Mouse (Mus musculus) kidney, embryonic 16.5 days (tissue): ENCODE results near the gene Nucb1. TPM values are rescaled to one million over a fixed set of nuclear protein-coding genes. Genes with fewer than 3 reads are reported as not detected.
"Not testable (repeated sequence)": the region's sequence is repeated elsewhere in the genome, so short reads cannot be mapped to it uniquely, and the experiment has no call there.

Source experiments
- ATAC-seq: fragments of 200-750 bp; cut with Nextera tagmentation; 2 replicates; pipeline ENCODE4 v1.8.0; 2017; ENCODE audit warnings: moderate TSS enrichment; ENCODE audit not compliant: low FRiP score, low TSS enrichment
- H3K27ac ChIP-seq: fragments of 300-500 bp; sonication (generic); 2 replicates; pipeline ENCODE4 v1.5.1; 2014; ENCODE audit warnings: low read length
- H3K27me3 ChIP-seq: fragments of 300-500 bp; sonication (generic); 2 replicates; pipeline ENCODE4 v1.6.1; 2014; ENCODE audit warnings: low read length, control low read depth, mixed read lengths; ENCODE audit not compliant: insufficient read depth
- H3K36me3 ChIP-seq: fragments of 300-500 bp; sonication (generic); 2 replicates; pipeline ENCODE4 v1.6.1; 2014; ENCODE audit warnings: low read length, control low read depth, mixed read lengths; ENCODE audit not compliant: insufficient read depth
- H3K4me1 ChIP-seq: fragments of 300-500 bp; sonication (generic); 2 replicates; pipeline ENCODE4 v1.6.1; 2014; ENCODE audit warnings: low read length, control low read depth, mixed read lengths; ENCODE audit not compliant: insufficient read depth
- H3K4me2 ChIP-seq: fragments of 300-500 bp; sonication (generic); replicated peaks from 2 replicates; pipeline ENCODE4 v1.6.1; 2014; ENCODE audit warnings: low read depth, low read length
- H3K4me3 ChIP-seq: fragments of 300-500 bp; sonication (generic); 2 replicates; pipeline ENCODE4 v1.5.1; 2014; ENCODE audit warnings: mild to moderate bottlenecking, low read length
- H3K9ac ChIP-seq: fragments of 300-500 bp; sonication (generic); replicated peaks from 2 replicates; pipeline ENCODE4 v1.6.1; 2014; ENCODE audit warnings: low read length
- H3K9me3 ChIP-seq: fragments of 300-500 bp; sonication (generic); 2 replicates; pipeline ENCODE4 v1.6.1; 2016; ENCODE audit warnings: low read length, control low read depth
- WGBS: fragments of 180-500 bp; shearing (Covaris S2); extraction: QIAGEN DNeasy Blood & Tissue Kit; methylation state at CpG from one replicate; pipeline ENCODE4 v1.1.7; 2014; 5-methylcytosine and 5-hydroxymethylcytosine counted together
- polyA plus RNA-seq: library from polyadenylated mRNA; unstranded; fragments of >200 nt; fragmentation: Nextera tagmentation; extraction: Ambion mirVana; gene quantifications from 2 replicates; pipeline ENCODE4 v1.2.1, GENCODE M21; 2015

Gene Nucb1
- polyA plus RNA-seq, 1 experiment from 2014 or later = 299 TPM

- no peak overlapping the region for H3K9ac ChIP-seq
- no peak for ATAC-seq
- WGBS = 97% methylated on average over 1 of the region's 1 CpGs
Measured at GRCm38 (mm10) chr7:45544525-45544924, 34.3 kb upstream of the Nucb1 start.

GRCm38 (mm10) chr7:45540213-45540612, 30.0 kb upstream of the Nucb1 start:
- Histone ChIP-seq H3K4me1 (peaks cover 7% of the 10 kb centered on the region), H3K27ac (no peak overlapping the region), H3K4me2 (no peak overlapping the region), H3K27me3 (no peaks in the 10 kb centered on the region), H3K9ac (no peak overlapping the region), H3K4me3 (no peak overlapping the region), H3K36me3 (no peaks in the 10 kb centered on the region), H3K9me3 (peaks cover 4% of the 10 kb centered on the region; the same call in 1 of the 2 replicates)
- WGBS = 44% methylated on average over 2 of the region's 2 CpGs
- ATAC-seq = no peak

More at GRCm38 (mm10) chr7:45544525-45544924, 34.3 kb upstream of the Nucb1 start:
- peaks cover 4% of the 10 kb centered on the region; the same call in 1 of the 2 replicates for H3K9me3 ChIP-seq
- no peak overlapping the region for H3K4me2 ChIP-seq
- no peaks in the 10 kb centered on the region for H3K4me1 ChIP-seq
- no peak overlapping the region for H3K4me3 ChIP-seq
- H3K36me3 ChIP-seq = no peaks in the 10 kb centered on the region
- no peaks in the 10 kb centered on the region for H3K27me3 ChIP-seq
- no peak overlapping the region for H3K27ac ChIP-seq

- Histone ChIP-seq H3K9me3 (no peaks in the 10 kb centered on the region), H3K27ac (no peak overlapping the region), H3K36me3 (no peaks in the 10 kb centered on the region), H3K9ac (no peak overlapping the region), H3K4me1 (peaks cover 7% of the 10 kb centered on the region), H3K4me3 (no peak overlapping the region), H3K27me3 (no peaks in the 10 kb centered on the region), H3K4me2 (no peak overlapping the region)
- ATAC-seq = no peak
- 79% methylated on average over 3 of the region's 3 CpGs for WGBS
Measured at GRCm38 (mm10) chr7:45539095-45539494, 28.9 kb upstream of the Nucb1 start.

- peak overlapping the region; percentile 43; the same call in 1 of the 2 replicates for H3K27ac ChIP-seq
- peak; percentile 78 for ATAC-seq
- H3K9ac ChIP-seq = peak overlapping the region; percentile 68
- no peaks in the 10 kb centered on the region for H3K9me3 ChIP-seq
- no peaks in the 10 kb centered on the region for H3K36me3 ChIP-seq
- no peaks in the 10 kb centered on the region for H3K27me3 ChIP-seq
- peak overlapping the region; percentile 83 for H3K4me2 ChIP-seq
- peaks cover 7% of the 10 kb centered on the region for H3K4me1 ChIP-seq
- whole genome bisulfite sequencing = 2% methylated on average over 29 of the region's 29 CpGs
- H3K4me3 ChIP-seq = peak overlapping the region; percentile 61
Measured at GRCm38 (mm10) chr7:45538163-45539041, 28.2 kb upstream of the Nucb1 start.

GRCm38 (mm10) chr7:45537602-45538001, 27.4 kb upstream of the Nucb1 start:
- Histone ChIP-seq H3K36me3 (no peaks in the 10 kb centered on the region), H3K27me3 (no peaks in the 10 kb centered on the region), H3K4me2 (peak overlapping the region; percentile 83), H3K4me1 (peaks cover 7% of the 10 kb centered on the region), H3K27ac (peak overlapping the region; percentile 43; the same call in 1 of the 2 replicates), H3K9ac (peak overlapping the region; percentile 68), H3K4me3 (peak overlapping the region; percentile 61), H3K9me3 (no peaks in the 10 kb centered on the region)
- WGBS = 86% methylated on average over 10 of the region's 10 CpGs
- no peak for ATAC-seq

GRCm38 (mm10) chr7:45535676-45536075, 25.5 kb upstream of the Nucb1 start:
- Histone ChIP-seq H3K36me3 (no peaks in the 10 kb centered on the region), H3K9me3 (no peaks in the 10 kb centered on the region), H3K27me3 (no peaks in the 10 kb centered on the region), H3K9ac (no peak overlapping the region), H3K4me2 (no peak overlapping the region), H3K27ac (no peak overlapping the region), H3K4me1 (peaks cover 11% of the 10 kb centered on the region), H3K4me3 (no peak overlapping the region)
- WGBS = 81% methylated on average over 1 of the region's 1 CpGs
- ATAC-seq = no peak

GRCm38 (mm10) chr7:45530643-45531042, 20.4 kb upstream of the Nucb1 start:
- peak overlapping the region; percentile 43 for H3K27ac ChIP-seq
- 52% methylated on average over 2 of the region's 2 CpGs for WGBS
- no peak for ATAC-seq
- H3K9ac ChIP-seq = peak overlapping the region; percentile 45
- peak overlapping the region; percentile 16; the same call in 1 of the 2 replicates for H3K4me3 ChIP-seq
- peaks cover 28% of the 10 kb centered on the region for H3K4me1 ChIP-seq
- H3K4me2 ChIP-seq = peak overlapping the region; percentile 33
- H3K36me3 ChIP-seq = no peaks in the 10 kb centered on the region
- H3K27me3 ChIP-seq = no peaks in the 10 kb centered on the region
- H3K9me3 ChIP-seq = no peaks in the 10 kb centered on the region

GRCm38 (mm10) chr7:45529461-45529860, 19.3 kb upstream of the Nucb1 start:
- no peaks in the 10 kb centered on the region for H3K9me3 ChIP-seq
- H3K4me3 ChIP-seq = no peak overlapping the region
- ATAC-seq = no peak
- 5% methylated on average over 6 of the region's 6 CpGs for WGBS
- H3K36me3 ChIP-seq = no peaks in the 10 kb centered on the region
- peak overlapping the region; percentile 71 for H3K27ac ChIP-seq
- peak overlapping the region; percentile 50; the same call in 1 of the 2 replicates for H3K9ac ChIP-seq
- no peaks in the 10 kb centered on the region for H3K27me3 ChIP-seq
- H3K4me1 ChIP-seq = peaks cover 39% of the 10 kb centered on the region
- H3K4me2 ChIP-seq = peak overlapping the region; percentile 33

GRCm38 (mm10) chr7:45527169-45527568, 17.0 kb upstream of the Nucb1 start:
- Histone ChIP-seq H3K4me1 (peaks cover 52% of the 10 kb centered on the region), H3K4me2 (0 out of 2 replicates have a peak overlapping the region, but pooled peaks have one; percentile 89)
- 91% methylated on average over 6 of the region's 6 CpGs for whole genome bisulfite sequencing
- not testable (repeated sequence) for H3K27ac ChIP-seq, H3K27me3 ChIP-seq, H3K4me3 ChIP-seq, H3K36me3 ChIP-seq, H3K9me3 ChIP-seq, H3K9ac ChIP-seq, ATAC-seq
